Mouse (Mus musculus) kidney, adult 18-20 months (tissue): Measurements from ENCODE around the gene 4833427G06Rik.
A peak's percentile ranks its signal among the peaks of the same experiment; 100 is the strongest.

Experiments
- DNase-seq: peaks from one replicate; pipeline ENCODE4 v3.0.0; 2021

The 4833427G06Rik gene

GRCm38 (mm10) chr9:51060601-51061000 lies 41.3 kb downstream of the 4833427G06Rik start, which contains the start of gene Btg4:
TSS of gene Btg4 (plus strand) at chr9:51060901.
- no peak for DNase-seq

DNA sequence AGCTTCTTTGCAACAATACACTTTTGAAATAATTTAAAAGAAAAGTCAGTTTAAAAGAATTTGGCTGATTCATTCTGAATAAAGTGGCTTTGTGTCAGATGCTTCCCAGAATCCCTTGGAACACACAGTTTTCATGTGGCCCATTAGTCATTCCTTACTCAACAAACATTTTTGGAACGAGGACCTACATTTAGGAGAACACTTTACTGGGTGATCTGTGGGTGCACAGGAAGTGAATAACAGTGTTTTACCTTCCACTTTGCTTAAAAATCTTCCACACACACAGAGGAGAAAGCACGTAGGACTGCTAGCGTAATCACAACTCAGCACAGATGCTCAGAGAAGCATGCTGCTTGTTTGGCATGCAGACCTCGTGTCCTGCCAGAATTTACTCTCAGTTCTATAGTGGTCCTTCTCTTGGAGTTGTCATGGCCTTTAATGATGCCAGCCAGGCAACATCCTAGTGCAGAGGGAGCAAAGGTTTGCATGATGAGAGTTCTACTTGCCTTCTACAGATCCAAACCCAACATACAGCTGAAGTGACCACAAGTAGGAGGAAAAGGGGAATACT lies 42.8 kb downstream of the 4833427G06Rik start:
- DNase-seq, result no peak

GRCm38 (mm10) chr9:51056360-51057324 lies 45.2 kb downstream of the 4833427G06Rik start:
- DNase-seq, result peak; percentile 7

DNA sequence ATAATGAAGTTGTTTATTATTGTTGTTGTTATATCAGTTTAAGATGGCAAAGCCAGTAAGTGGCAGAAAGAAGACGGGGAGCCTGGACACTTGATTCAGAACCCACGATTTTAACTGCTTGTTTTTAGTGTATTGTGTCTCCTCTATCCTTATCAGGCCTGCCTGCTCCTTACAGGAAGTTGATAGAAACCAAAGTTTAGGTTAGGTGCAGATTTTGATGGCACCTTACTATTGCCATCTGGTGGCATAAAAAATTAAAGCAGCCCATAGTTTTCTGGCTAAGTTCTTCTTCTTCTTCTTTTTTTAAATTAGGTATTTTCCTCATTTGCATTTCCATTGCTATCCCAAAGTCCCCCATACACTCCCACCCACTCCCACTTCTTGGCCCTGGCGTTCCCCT lies 49.7 kb downstream of the 4833427G06Rik start:
- DNase-seq, result no peak

DNA sequence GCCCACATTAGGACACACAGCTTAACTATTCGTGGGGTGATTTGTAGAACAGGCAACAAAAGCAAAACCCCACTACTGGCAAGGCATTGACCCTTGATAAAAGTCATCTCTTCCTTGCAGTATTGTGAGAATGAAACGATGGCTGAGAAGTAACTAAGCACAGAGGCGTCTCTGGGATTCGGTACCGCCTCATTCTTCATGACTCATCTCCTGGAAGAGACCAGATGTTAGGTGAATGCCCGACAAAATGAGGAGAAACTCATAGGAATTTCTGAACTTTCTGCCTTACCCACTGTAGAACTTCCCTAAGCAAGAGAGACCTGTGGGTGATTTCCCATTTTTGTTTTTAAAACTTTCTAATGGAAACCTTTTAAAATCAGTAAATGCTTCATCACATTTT lies 59.7 kb downstream of the 4833427G06Rik start:
- no peak for DNase-seq

- no peak for DNase-seq
Observed at GRCm38 (mm10) chr9:51041491-51041980, 60.3 kb downstream of the 4833427G06Rik start.

GRCm38 (mm10) chr9:51032785-51033529 lies 68.9 kb downstream of the 4833427G06Rik start:
- no peak for DNase-seq

DNA sequence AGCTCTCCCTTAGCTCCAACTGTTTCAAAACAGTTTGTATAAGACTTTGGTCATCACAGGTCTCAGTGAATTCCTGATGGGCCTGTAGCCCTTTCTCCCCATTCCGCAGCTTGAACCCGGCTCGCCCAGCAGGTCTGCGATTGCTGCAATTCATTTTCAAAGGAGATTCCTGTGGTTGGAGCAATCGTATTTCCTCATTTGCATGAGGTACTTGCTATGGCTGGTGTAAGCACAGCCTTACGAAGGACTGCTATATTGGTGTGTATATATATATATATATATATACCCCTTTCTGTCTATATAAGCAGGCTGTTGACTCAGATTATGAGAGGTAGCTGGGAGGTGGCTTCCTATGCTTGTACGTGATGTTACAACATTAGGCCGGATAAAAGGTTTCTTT lies 69.6 kb downstream of the 4833427G06Rik start:
- DNase-seq, result no peak

GRCm38 (mm10) chr9:51031603-51032002 lies 70.3 kb downstream of the 4833427G06Rik start:
- no peak for DNase-seq
